Mouse (Mus musculus) midbrain, embryonic 11.5 days (tissue): ENCODE measurements around the gene Lrrc34. TPM values are rescaled to one million over a fixed set of nuclear protein-coding genes. Genes with fewer than 3 reads are reported as not detected.

Experiments used
- ATAC-seq: fragments of 200-750 bp; cut with Nextera tagmentation; 2 replicates; pipeline ENCODE4 v1.8.0; 2017; ENCODE audit warnings: moderate TSS enrichment, moderate library complexity; ENCODE audit not compliant: low FRiP score
- DNase-seq: peaks from one replicate; pipeline ENCODE4 v3.0.0; 2015; ENCODE audit warnings: low spot score; ENCODE audit errors: missing footprints
- H3K27ac ChIP-seq: fragments of 300-500 bp; sonication (generic); 2 replicates; pipeline ENCODE4 v1.5.1; 2014; ENCODE audit warnings: low read depth, low read length
- H3K27me3 ChIP-seq: fragments of 300-500 bp; sonication (generic); 2 replicates; pipeline ENCODE4 v1.6.1; 2014; ENCODE audit warnings: mild to moderate bottlenecking, low read length, moderate library complexity, mixed read lengths; ENCODE audit not compliant: control insufficient read depth, insufficient read depth
- H3K36me3 ChIP-seq: fragments of 300-500 bp; sonication (generic); 2 replicates; pipeline ENCODE4 v1.6.1; 2014; ENCODE audit warnings: mild to moderate bottlenecking, low read length, moderate library complexity, mixed read lengths; ENCODE audit not compliant: control insufficient read depth, insufficient read depth
- H3K4me1 ChIP-seq: fragments of 300-500 bp; sonication (generic); 2 replicates; pipeline ENCODE4 v1.6.1; 2014; ENCODE audit warnings: low read length; ENCODE audit not compliant: control insufficient read depth, insufficient read depth
- H3K4me2 ChIP-seq: fragments of 300-500 bp; sonication (generic); 2 replicates; pipeline ENCODE4 v1.6.1; 2014; ENCODE audit warnings: mild to moderate bottlenecking, moderate library complexity
- H3K4me3 ChIP-seq: fragments of 300-500 bp; sonication (generic); 2 replicates; pipeline ENCODE4 v1.5.1; 2014; ENCODE audit warnings: low read depth, low read length
- H3K9ac ChIP-seq: fragments of 300-500 bp; sonication (generic); 2 replicates; pipeline ENCODE4 v1.6.1; 2014; ENCODE audit warnings: low read length
- H3K9me3 ChIP-seq: fragments of 300-500 bp; sonication (generic); 2 replicates; pipeline ENCODE4 v1.6.1; 2016; ENCODE audit warnings: low read length; ENCODE audit not compliant: control insufficient read depth
- WGBS: fragments of 180-500 bp; shearing (Covaris S2); extraction: QIAGEN DNeasy Blood & Tissue Kit; methylation state at CpG from one replicate; pipeline ENCODE4 v1.1.7; 2014; 5-methylcytosine and 5-hydroxymethylcytosine counted together
- polyA plus RNA-seq: library from polyadenylated mRNA; unstranded; fragments of >200 nt; fragmentation: Nextera tagmentation; extraction: Ambion mirVana; gene quantifications from 2 replicates; pipeline ENCODE4 v1.2.1, GENCODE M21; 2014

The Lrrc34 gene
- polyA plus RNA-seq, 1 experiment from 2014 or later, result 1.6 TPM

DNA sequence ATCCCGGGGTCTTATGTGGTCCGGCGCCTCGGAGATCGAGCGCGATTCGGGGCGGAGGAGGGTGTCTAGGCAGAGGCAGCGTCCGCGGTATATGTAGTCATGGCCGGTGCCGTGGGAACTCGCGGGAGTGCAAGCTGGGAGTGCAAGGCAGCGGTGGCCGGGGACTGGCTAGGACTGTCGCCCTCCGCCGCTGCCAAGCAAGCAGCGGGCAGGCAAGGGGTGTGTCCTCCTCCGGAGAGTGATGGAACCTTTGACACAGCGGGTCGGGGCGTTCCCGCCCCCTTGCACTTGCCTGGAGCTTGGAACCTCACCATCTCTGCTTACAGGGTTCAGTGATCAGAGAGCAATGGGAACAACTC, 45.0 kb downstream of the Lrrc34 start:
- peaks cover 8% of the 10 kb centered on the region for H3K4me1 ChIP-seq
- peak; percentile 70 for ATAC-seq
- peak overlapping the region; percentile 80 for H3K4me2 ChIP-seq
- no peaks in the 10 kb centered on the region for H3K9me3 ChIP-seq
- no peak for DNase-seq
- WGBS, result under 1% methylated on average over 27 of the region's 27 CpGs
- H3K36me3 ChIP-seq, result peaks cover 4% of the 10 kb centered on the region; the same call in 1 of the 2 replicates
- H3K4me3 ChIP-seq, result peak overlapping the region; percentile 88
- no peaks in the 10 kb centered on the region for H3K27me3 ChIP-seq
- H3K9ac ChIP-seq, result peak overlapping the region; percentile 86
- H3K27ac ChIP-seq, result peak overlapping the region; percentile 94

DNA sequence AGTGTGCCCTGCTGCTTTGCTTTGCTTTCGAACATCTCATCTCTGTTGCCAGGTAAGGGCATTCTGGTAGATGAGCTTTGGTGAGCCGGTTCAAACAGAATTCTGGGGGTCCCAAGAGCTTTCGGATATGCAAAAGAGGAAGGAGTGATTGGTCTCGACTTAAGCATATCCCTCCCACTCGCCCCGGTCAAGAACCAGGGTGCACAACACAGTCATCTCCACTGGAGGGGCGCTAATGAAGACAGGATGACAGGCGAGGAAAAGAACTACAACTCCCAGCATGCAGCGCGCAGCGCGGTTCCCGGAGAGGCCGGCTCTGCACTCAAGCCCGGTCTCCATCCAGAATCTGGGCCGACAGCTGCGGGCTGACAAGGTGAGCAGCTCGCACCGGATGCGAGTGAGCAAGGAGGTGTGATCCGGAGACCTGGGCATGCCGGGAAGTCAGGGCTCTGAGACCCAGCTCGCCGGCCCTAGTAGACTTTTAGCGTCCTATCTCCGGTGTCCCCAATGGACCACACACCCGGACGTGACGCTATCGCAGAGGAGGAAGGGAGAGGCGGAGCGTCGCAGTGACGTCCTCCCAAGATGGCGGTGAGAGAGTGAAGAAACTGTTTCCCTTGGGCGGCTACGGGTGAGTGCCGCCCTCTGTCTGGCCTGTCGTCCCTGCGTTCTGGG, 45.5 kb downstream of the Lrrc34 start, which contains the start of gene Mynn:
Mynn (plus strand) TSS at position 1 of the 675 bp plus-strand sequence.
- Histone ChIP-seq H3K4me3 (peak within 1 kb of the TSS; percentile 88), H3K36me3 (no peaks in the 10 kb centered on the region; the same call in 1 of the 2 replicates), H3K4me2 (peak within 1 kb of the TSS; percentile 80), H3K27ac (peak within 1 kb of the TSS; percentile 94), H3K4me1 (peaks cover 8% of the 10 kb centered on the region), H3K9me3 (no peaks in the 10 kb centered on the region), H3K27me3 (no peaks in the 10 kb centered on the region), H3K9ac (peak within 1 kb of the TSS; percentile 86)
- under 1% methylated on average over 40 of the region's 40 CpGs for WGBS
- DNase-seq (peak; percentile 100), ATAC-seq (peak; percentile 95)

GRCm38 (mm10) chr3:30601610-30602064, 46.0 kb downstream of the Lrrc34 start:
- H3K4me1 ChIP-seq, result peaks cover 8% of the 10 kb centered on the region
- ATAC-seq (no peak), DNase-seq (no peak)
- no peaks in the 10 kb centered on the region for H3K9me3 ChIP-seq
- H3K9ac ChIP-seq, result 0 out of 2 replicates have a peak overlapping the region, but pooled peaks have one; percentile 1
- 1% methylated on average over 13 of the region's 13 CpGs for WGBS
- H3K4me2 ChIP-seq, result peak overlapping the region; percentile 80
- no peaks in the 10 kb centered on the region for H3K36me3 ChIP-seq
- H3K27me3 ChIP-seq, result no peaks in the 10 kb centered on the region
- H3K27ac ChIP-seq, result peak overlapping the region; percentile 94
- peak overlapping the region; percentile 88 for H3K4me3 ChIP-seq

- Histone ChIP-seq H3K4me1 (peaks cover 8% of the 10 kb centered on the region), H3K9me3 (no peaks in the 10 kb centered on the region), H3K27ac (no peak overlapping the region), H3K4me3 (peak overlapping the region; percentile 56), H3K4me2 (peak overlapping the region; percentile 80), H3K27me3 (no peaks in the 10 kb centered on the region), H3K9ac (no peak overlapping the region), H3K36me3 (no peaks in the 10 kb centered on the region)
- ATAC-seq, result peak; percentile 17
- peak; percentile 99 for DNase-seq
- under 1% methylated on average over 17 of the region's 17 CpGs for WGBS
Observed at GRCm38 (mm10) chr3:30601175-30601574, 46.5 kb downstream of the Lrrc34 start.

DNA sequence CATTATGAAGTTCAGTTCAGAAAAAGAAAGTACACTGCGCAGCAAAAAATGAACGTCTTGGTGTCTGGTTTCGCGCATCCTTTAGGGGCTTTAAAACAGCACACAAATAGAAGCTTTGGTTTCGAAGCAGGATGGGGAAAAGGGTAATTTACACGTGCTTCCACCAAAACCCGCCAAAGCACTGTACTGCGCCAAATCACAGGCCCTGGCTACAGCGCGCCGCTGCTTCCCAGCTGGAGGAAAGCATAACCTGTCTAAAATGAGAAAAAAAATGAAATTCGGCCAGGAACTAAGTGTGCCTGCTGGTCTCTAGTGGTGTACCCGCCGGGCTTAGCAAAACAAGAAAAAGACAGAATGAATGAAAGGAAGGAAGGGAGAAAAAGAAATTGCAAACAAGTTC, 47.0 kb downstream of the Lrrc34 start:
- ATAC-seq, result peak; percentile 10; the same call in 1 of the 2 replicates
- H3K27ac ChIP-seq, result no peak overlapping the region
- no peak for DNase-seq

GRCm38 (mm10) chr3:30599711-30600545, 47.7 kb downstream of the Lrrc34 start, which contains the start of gene Actrt3:
Actrt3 (minus strand) TSS chr3:30599939.
- peak; percentile 93 for DNase-seq
- no peak for ATAC-seq
- 2% methylated on average over 32 of the region's 32 CpGs for WGBS
- Histone ChIP-seq H3K27me3 (no peaks in the 10 kb centered on the region), H3K9me3 (no peaks in the 10 kb centered on the region), H3K4me3 (peak within 1 kb of the TSS; percentile 56), H3K27ac (no peak within 1 kb of the TSS), H3K36me3 (no peaks in the 10 kb centered on the region), H3K4me2 (peak within 1 kb of the TSS; percentile 80), H3K4me1 (peaks cover 8% of the 10 kb centered on the region), H3K9ac (peak within 1 kb of the TSS; percentile 57)

More for the DNA sequence above, 47.0 kb downstream of the Lrrc34 start:
- peak overlapping the region; percentile 56 for H3K4me3 ChIP-seq
- H3K27me3 ChIP-seq, result no peaks in the 10 kb centered on the region
- WGBS, result under 1% methylated on average over 14 of the region's 14 CpGs
- peak overlapping the region; percentile 57 for H3K9ac ChIP-seq
- peak overlapping the region; percentile 80 for H3K4me2 ChIP-seq
- H3K36me3 ChIP-seq, result no peaks in the 10 kb centered on the region
- peaks cover 8% of the 10 kb centered on the region for H3K4me1 ChIP-seq
- no peaks in the 10 kb centered on the region for H3K9me3 ChIP-seq

DNA sequence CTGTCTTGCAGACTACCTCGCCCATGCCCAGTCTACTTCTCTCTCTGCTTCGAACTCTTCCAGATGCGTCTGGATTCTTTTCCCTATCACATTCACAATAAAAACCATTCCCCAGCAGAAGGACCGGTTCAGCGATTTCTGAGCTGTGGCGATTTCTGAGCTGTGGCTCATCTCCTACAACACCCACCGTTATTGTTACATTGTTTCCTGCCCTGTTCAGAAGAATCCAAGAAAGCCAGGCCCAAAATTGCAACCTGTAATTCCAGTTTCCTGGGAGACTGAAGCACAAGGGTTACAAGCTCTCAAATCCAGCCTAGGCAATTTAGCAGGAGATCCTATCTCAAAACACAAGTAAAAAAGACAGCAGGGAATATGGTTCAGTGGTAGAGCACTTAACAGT, 50.4 kb downstream of the Lrrc34 start:
- Histone ChIP-seq H3K9ac (no peak overlapping the region), H3K4me2 (no peak overlapping the region), H3K27ac (no peak overlapping the region), H3K27me3 (no peaks in the 10 kb centered on the region), H3K9me3 (no peaks in the 10 kb centered on the region), H3K4me3 (no peak overlapping the region), H3K4me1 (no peaks in the 10 kb centered on the region; the same call in 1 of the 2 replicates), H3K36me3 (no peaks in the 10 kb centered on the region)
- DNase-seq (no peak), ATAC-seq (no peak)
- WGBS, result 78% methylated on average over 7 of the region's 7 CpGs

DNA sequence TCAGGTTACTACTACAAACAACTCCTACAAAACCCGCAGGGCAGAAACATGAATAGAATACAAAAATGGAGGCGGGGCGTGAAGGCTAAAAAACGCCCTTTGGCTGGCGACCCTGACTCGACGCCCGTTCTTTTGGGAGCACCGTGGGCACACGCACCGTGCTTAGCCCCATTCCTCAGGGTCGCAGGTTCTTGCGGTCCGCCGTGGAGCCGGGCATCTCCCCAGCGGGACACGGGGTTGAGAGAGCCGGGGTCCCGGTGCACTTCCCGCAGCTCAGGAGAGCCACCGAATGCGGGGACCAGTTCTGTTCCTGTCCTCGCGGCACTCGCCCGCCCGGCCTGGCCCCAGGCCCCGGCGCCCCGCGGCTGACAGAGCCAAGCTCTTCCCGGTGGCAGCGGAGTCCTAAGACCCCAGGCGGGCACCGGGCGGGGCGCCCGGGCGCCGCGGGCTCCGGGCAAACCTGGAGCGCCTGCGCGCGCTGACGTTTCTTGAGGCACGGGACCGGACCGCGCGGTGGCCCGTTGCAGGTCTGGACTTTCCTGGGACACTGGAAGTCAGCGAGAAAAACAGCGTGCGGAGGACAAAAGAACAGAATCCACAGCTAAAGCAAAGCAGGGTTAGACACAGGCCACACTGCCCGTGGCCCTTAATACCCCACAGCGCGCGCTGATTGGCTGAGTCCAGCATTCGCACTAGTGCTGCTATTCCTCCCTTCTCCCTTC, 52.4 kb downstream of the Lrrc34 start:
- H3K27ac ChIP-seq, result 0 out of 2 replicates have a peak overlapping the region, but pooled peaks have one; percentile 35

More for the DNA sequence above, 52.4 kb downstream of the Lrrc34 start:
- no peaks in the 10 kb centered on the region; the same call in 1 of the 2 replicates for H3K4me1 ChIP-seq
- H3K9me3 ChIP-seq, result no peaks in the 10 kb centered on the region
- no peaks in the 10 kb centered on the region for H3K27me3 ChIP-seq
- WGBS, result under 1% methylated on average over 62 of the region's 62 CpGs
- DNase-seq, result peak; percentile 96
- peak overlapping the region; percentile 80 for H3K9ac ChIP-seq
- peak overlapping the region; percentile 67 for H3K4me3 ChIP-seq
- peak; percentile 82 for ATAC-seq
- H3K36me3 ChIP-seq, result no peaks in the 10 kb centered on the region
- H3K4me2 ChIP-seq, result peak overlapping the region; percentile 70
